Mouse (Mus musculus) liver, postnatal 0 days (tissue): ENCODE data around the gene Nsmf.
A peak's percentile ranks its signal among the peaks of the same experiment; 100 is the strongest.

Source experiments
- CTCF ChIP-seq: sonication (generic); IDR thresholded peaks from 2 replicates; pipeline ENCODE4 v1.5.1; 2016; ENCODE audit warnings: antibody characterized with exemption, low read depth
- EP300 ChIP-seq: IDR thresholded peaks from 2 replicates; pipeline ENCODE4 v1.6.1; 2016; ENCODE audit warnings: antibody characterized with exemption, low read depth, mild to moderate bottlenecking

DNA sequence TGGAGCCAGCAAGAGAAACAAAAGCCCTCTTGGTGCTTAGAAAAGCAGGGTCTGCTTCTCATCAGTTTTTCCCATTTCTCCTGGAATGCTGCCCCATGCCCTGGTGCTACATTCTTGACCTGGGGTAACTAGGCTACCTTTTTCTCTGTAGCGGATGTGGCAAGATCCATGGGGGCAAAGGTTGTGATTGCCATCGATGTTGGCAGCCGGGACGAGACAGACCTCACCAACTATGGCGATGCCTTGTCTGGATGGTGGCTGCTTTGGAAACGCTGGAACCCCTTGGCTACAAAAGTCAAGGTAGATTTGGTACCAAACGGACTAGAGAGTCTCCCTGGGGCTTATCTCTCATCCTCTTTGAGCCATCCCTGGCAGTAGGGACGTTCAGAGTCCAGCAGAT, 2.7 kb upstream of the Nsmf start:
- TF ChIP-seq CTCF: no peak
- peak; percentile 32; the same call in 1 of the 2 replicates for TF ChIP-seq EP300
